Mouse (Mus musculus) mesoderm, embryonic 11.5 days (tissue): ENCODE measurements around the gene Pitpnm1.
"Not testable (repeated sequence)": the region's sequence is repeated elsewhere in the genome, so short reads cannot be mapped to it uniquely, and the experiment has no call there.

Experiments
- DNase-seq: peaks from one replicate; pipeline ENCODE4 v3.0.0-alpha.2; 2012; ENCODE audit warnings: low read depth, low spot score

The Pitpnm1 gene

DNA sequence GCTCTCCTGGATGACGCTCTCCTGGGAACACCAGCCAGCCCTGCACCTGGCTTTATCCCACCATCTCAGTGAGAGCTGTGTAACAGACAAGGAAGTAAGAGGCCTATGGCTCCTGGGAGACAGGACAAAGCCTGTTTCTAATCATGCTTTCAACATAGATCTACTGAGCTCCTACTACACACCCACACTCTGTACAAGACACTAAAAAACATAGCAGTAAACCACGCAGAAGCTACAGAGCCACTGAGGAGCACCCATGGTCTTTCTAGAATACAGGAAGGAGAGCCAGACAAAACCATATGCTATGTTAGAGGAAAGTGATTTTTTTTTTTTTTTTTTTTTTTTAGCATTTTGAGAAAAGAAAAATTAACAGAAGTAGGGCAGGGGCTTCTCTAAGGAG is 18.6 kb downstream of the Pitpnm1 start:
- no peak for DNase-seq

DNA sequence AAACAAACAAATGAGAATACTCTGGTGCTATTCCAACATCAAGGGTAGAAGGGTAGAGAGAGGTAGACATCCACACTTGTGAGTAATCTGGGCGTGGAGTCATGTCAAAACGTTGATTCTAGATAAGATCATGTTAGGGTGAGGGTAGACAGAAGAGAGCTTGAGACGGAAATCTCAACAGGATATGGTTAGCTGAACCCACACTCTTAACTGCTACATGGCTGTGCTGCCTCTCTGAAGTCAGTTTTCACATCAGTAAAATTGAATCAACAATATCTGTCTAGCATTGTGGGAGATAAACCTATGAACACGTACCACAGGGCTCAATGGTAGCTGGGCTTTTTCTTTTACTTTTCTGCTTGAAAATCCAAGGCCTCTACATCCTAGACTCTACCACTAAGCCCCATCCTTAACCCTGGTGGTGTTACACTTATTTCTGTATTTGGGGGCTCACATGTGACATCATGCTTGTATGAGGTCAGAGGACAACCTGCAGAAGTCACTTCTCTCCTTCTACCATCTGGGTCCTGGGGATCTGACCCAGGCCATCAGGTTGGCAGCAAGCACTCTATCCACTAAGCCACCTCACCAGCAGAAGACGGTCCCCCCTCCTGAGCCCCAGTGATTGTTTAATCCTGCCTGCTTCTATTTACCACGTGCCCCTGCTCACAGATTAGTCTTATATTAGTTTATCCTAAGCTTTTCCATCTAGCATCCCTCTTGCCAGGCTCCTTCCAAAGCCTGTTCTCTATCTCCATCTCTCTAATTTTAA is 20.1 kb downstream of the Pitpnm1 start:
- DNase-seq: no peak

DNA sequence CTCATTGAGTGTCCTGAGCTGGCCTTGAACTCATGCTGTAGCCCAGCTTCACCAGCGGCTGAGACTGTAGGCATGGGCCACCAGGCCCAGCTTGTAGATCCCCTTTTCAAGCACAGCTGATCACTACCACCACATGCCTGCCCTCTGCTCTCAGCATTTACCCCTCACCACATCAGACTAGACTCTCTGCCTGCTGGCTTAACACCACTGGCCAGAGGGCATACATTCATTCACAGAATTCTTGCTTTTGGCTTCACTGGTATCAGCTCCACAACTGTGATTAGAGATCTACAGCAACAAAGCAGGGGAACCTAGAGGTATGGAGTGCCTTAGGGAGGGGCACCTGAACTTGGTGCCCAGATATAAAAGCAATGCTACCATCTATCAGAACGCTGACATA is 20.7 kb downstream of the Pitpnm1 start:
- DNase-seq: no peak

DNA sequence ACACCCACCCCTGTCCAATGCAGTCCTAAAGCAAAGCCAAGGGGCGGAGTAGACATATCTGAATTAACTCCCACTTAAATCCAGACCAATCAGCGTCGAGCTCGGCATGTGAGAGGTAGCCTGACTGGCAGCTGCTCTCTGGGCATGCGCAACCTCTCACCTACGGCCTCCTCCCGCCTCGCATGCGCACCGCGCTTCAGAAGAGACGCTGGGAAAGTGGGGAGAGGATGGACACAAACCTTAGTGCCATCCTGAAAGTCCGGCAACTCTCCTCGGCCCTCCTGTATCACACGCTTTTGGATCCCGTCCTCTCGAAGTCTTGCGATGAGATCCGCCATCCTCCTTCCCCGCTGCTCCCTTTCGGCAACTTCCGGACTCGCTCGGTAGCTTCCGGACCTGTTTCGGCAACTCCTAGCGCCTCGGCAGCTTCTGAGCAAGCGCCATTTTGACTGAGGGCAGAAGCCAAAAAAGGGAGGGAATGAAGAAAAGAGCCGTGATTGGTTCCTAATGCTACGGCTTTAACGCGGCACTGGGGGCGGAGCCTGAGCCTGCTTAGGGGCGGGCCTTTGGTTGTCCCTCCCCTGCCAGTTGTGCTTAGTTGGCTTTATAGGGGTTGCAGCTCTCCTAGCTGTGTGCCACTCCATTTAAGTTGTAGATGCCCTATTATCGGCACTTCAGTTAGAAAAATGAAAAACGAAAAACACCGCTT is 21.5 kb downstream of the Pitpnm1 start:
- peak; percentile 98 for DNase-seq

DNA sequence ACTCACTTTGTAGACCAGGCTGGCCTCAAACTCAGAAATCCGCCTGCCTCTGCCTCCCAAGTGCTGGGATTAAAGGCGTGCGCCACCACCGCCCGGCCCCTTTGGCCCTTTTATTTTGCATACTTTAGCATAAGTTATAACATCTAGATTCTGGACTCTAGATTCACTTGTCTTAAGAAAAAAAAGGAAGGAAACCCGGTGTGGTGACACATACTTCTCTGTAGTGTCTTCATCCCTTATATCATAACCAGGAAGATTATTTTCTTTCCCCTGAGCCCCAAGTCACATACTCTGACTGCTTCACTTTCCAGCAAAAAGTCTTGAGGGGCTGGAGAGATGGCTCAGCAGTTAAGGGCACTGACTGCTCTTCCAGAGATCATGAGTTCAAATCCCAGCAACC is 22.1 kb downstream of the Pitpnm1 start:
- not testable (repeated sequence) for DNase-seq

DNA sequence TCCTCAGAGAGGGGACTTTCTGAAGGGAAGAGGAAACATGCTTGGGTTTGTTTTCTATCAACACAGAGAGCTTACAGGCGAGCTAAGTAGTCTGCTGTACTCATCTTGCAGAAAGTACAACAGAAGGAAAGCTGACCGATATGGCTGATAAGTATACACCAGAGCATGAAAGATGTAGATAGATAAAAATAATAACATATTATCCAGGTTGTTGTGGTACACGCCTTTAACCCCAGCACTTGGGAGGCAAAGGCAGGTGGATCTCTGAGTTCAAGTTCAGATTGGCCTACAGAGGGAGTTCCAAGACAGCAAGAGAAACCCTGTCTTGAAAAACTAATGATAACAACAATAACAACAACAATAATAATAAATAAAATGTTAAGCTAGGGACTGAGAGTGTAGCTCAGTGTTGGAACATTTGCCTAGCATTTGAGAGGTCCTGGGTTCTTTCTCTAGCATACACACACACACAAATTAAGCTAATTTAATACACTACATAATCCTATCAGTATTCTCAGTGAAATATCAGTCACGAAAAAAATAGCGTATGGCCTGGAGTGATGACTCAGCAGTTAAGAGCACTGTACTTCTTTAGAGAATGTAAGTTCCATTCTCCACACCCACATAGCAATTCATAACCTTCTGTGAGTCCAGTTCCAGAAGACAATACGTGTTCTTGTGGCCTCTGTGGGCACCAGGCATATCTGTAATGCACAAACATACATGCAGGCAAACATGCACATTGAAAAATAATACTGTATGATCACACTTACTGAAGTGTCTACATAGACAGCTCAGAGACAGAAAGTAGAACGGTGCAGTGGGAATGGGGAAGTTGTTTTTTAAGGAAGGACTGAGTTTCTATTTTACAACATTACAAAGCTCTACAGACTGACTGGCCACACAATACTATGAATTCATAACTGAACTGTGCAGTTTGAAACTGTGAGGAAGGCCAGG is 22.9 kb downstream of the Pitpnm1 start:
- no peak for DNase-seq

DNA sequence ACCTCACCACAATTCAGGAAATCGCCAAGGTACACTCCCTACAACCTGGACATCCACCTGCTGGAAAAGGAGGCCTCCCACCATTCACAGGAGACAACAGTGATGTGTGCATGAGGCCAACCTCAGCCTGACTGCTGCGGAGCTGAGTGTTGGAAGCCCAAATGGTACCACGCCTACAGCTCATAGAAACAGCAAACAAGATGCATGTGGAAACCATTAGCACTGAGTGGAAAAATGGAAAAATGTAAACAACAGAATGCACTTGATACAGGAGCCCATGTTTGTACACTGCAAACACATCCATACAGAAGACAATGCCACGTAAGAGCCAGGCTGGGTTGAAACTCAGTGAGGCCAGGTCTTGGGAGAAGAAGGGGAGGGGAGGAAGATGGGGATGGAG is 24.6 kb downstream of the Pitpnm1 start:
- no peak for DNase-seq

DNA sequence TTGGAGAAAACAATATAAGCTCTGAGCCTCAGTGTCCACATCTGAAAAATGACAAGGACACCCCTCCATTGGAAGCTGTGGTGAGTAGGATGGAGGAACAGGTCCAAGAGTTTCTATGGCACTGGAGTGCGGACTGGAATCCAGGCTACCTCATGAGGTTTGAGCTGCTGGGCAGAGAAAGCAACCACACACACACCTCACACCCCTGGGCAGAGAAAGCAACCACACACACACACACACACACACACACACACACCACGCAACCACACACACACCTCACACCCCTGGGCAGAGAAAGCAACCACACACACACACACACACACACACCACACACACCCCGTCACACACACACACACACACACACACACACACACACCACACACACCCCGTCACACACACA is 25.5 kb downstream of the Pitpnm1 start:
- not testable (repeated sequence) for DNase-seq

DNA sequence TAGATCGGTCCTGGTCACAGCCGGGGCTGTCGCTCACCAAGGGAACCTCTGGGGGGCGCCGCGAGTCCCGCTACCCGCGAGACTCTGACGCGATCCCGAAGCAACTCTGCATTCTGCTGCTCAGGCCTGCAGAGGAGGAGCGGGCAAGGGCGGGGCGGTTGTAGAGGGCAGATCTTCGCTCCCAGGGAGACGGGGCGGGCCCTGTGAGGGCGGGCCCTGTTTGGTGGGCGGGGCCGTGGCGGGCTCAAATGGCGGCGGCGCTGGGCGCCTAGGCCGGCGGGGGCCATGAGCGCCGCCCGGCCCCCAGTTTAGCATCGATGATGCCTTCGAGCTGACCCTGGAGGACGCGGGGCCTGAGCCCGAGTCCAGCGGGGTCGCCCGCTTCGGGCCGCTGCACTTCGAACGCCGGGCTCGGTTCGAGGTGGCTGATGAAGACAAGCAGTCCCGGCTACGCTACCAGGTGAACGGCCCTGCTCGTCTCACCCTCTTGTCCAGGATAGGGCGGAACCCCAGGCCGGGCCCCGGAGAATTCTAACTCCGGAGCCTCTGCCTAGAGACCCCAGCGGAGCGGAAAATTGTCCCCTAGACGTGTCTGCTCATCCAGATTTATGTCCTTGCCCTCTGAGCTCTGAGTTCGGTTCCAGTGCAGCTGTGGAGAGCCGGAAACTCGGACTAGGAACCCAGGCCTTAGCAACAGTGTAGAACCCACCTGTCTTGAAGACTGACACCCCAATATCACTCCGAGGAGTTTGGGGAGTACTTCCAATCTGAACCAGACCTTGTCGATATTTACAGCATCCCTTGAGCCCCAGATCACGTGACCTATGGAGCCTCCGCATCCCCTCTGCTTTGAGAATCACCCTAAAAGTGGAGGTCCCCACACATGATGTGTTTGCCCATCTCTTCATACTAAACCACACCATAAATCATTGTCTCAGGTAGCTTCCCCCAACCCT is 26.2 kb downstream of the Pitpnm1 start, which contains the start of gene Aip:
Gene Aip (minus strand): TSS at position 118 of the 956 bp plus-strand sequence.
- DNase-seq: peak; percentile 98

DNA sequence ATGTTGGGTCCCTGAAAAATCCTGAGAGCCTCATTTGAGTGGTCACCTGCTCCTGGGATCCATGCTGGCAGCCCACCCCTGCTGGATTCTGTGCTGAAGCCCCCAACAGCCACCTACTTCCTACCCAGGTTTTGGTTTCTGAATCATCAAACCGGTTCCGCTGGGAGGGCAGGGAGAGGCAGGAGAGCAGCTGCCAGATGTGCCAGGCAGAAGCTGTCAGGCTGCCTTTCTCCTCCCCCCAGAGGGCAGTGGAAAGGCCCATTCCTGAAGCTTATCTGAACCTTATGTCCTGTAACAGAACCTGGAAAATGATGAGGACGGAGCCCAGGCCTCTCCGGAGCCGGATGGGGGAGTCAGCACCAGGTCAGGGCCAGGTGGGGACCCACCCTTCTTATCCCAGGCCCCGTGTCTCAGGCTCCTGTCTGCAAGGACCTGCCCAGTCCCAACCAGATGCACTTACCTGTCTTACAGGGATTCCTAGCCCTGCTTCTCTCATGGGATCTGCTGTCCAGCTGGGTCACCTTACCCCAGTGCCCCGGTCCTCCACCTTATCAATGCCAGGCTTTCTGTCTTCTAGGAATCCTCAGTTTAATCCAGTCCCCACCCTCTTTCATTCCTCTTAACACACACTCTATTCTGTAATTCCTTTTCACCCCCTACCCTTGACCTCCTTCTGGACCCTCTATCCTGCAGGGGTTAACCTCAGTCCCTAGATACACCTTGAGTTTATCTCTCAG is 27.1 kb downstream of the Pitpnm1 start:
- no peak for DNase-seq

DNA sequence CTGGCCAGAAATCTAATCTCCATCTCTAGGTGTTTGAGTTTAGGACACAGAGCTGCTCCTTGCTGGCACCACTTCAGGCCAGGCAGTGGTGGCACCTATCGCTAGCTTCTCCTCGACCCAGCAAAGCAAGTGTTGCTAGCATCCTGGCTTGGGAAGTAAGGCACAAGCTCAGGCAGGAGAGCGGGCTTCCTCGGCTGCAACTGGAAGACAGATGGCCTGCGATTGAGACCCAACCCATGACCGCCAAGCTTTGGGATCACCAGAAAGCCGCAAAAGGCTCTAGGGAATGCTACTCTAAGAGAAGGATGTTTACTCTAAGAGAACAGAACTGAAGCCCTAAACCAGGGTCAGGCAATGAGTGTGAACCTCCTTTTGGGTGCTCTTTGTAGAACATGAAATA is 29.7 kb downstream of the Pitpnm1 start:
- DNase-seq: no peak

DNA sequence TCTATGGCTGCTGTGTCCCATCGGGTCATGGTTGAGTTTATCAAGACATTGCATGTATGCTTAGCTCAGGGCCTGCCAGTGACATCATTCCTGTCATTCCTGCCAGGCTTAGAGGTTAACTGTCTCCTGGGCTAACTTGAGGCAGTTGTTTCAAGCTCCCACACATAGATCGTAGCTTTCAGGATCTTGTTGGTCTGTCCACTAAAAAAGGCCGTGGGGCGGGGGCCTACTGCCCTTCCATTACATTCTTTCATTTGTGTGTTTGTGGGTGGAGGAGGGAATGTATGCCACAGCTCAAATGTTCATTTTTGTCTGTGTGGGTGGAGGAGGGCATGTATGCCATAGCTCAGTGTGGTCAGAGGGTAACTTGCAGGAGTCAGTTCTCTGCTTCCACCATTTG is 30.3 kb downstream of the Pitpnm1 start:
- no peak for DNase-seq

DNA sequence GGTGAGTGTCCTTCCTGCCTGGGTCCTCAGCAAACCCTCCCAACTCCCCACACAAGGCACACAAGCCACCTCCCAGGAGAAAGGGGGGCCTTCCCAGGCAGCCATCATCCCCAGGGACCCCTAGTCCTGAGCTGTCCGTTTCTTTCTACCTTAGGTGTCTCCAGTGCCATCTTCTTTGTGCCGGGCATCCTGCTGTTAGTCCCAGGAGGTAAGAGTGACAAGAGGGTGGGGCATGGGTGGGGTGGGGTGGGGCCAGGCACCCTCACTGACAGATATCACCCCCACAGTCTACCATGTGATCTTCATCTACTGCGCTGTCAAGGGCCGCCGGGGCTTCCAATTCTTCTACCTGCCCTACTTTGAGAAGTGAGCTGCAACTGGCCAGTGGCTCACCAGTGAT is 31.3 kb downstream of the Pitpnm1 start:
- DNase-seq: no peak

DNA sequence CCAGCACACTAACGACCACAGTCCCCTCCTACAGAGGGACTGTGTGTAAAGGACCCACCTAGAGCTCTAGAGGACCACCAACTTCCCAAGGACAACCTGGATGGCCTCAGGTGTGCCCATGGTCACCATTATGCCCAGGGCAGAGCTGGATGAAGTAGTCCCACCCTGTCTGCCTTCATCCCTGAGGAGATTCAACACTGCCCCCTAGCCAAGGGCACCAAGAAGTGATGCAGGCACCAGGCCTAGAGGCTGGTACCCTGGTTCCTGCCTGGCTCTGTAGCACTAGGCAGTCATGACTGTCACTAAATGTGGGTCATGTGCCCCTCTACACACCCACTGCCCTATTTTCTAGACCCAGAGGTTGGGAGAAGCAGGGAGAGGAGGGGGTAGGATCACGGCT is 32.0 kb downstream of the Pitpnm1 start:
- DNase-seq: no peak

DNA sequence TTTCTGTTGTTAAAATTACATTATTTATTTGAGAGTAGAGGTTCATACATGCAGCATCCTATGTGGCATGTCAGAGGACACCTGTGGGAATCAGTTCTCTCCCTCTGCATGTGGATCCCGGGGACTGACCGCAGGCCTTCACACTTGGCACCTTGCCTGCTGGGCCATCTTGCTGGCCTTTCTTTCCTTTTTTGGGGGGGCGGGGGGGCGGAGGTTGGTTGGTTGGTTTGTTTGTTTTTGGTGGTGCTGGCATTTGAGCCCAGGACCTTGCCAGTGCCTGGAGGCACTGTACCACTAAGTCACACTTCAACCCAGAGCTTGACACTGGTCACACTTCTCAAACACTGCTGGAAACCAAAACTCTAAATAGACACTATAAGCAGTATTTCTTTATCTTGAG is 34.6 kb downstream of the Pitpnm1 start:
- no peak for DNase-seq

DNA sequence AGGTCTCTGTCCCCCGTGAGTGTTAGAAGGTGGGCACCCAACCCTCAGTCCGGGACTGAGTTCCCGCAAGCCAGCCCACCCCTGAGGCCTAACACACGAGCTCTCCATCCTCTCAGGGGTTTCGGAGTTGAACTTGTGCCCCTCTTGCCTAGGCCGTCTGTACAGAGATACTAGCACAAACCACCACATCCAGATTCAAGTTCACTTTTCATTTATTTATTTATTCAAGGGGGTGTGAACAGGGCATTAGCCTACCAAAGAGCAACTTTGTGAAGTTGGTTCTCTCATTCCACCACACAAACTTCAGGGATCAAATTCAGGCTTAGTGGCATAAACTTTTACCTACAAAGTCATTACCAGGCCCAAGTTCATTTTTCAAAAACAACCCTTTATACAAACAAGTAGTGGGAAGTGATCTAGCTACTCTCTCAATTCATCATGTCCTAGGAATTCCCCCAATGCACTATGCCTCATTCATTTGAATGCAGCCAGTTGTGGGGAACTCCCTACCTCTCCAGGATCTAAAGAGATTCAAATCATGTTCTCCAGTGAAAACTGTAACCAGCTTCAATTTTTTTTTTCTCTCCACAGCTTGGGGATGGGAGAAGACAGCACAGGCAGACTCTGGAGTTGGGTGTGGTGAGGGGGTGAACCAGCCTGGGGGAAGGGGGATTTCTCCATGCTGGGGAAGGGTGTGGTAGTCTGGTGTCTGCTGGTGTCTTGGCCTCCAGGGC is 35.6 kb downstream of the Pitpnm1 start:
- not testable (repeated sequence) for DNase-seq

DNA sequence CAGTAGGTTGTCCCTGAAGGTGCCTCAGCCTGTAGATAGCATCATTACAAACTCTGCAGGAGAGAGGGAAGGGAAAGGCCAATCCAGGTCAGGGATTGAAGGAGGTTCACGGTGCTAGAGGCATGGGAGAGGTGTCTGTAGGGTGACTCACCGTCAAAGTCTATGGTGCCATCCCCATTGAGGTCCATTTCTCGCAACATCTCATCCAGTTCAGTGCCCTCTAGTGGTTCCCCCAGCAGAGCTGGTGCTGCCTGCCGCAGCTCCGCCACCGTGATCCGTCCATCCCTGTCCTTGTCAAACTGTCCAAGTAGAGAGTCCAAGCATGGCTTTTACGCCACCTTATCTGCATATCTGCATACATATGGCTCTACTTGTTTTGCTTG is 36.2 kb downstream of the Pitpnm1 start:
- DNase-seq: not testable (repeated sequence)

DNA sequence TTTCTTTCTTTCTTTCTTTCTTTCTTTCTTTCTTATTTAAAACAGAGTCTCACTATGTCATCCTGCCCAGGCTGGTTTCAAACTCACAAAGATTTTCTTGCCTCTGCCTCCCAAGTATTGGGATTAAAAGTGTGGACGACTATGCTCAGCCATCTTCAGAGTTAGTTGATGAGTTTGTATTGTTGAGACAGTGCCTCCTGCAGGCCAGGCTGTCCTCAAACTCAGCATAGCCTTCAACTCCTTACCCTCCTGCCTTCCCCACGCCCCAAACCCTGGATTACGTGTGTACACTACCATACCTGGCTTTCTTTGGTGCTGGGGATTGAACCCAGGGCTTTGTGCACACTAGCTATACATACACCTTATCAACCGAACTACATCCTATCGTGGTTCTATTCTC is 36.7 kb downstream of the Pitpnm1 start:
- no peak for DNase-seq

DNA sequence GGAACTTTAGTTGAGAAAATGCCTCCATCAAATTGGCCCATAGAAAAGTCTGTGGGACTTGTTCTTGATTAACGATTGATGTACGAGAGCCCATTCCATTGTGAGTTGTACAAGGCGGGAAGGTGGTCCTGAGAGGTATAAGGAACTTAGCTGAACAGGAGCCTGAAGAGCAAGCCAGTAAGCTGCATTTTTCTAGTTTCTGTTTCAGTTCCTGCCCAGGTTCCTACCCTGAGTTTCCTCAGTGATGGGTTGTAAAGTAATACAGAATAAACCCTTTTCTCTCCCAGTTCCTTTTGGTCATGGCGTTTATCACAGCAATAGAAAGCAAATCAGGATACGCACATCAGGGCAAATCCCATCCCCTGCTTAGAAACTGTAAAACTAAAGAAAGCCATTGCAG is 38.1 kb downstream of the Pitpnm1 start:
- no peak for DNase-seq

DNA sequence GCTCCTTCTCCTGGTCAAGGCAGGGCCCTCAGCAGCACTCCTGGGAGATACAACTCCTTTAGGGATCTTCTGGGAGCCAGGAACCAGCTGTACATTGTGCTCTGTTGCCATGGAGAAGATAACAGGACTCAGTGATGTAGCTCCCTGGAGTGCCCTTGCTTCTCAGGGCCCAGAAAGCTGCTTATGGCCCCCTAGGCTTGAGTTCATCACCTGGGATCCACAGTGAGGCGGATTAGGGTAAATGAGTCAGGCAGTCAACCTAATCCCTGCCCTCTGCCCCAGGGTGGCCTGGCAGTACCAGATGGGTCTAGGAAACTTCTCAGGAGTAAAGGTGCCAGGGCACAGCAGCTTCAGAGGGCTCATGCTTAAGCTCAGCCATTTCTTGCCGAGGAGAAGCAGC is 39.6 kb downstream of the Pitpnm1 start, which contains the start of gene Gpr152:
Gene Gpr152 (plus strand): TSS at position 342 of the 400 bp plus-strand sequence.
- no peak for DNase-seq
